In the genomic region with DNA sequence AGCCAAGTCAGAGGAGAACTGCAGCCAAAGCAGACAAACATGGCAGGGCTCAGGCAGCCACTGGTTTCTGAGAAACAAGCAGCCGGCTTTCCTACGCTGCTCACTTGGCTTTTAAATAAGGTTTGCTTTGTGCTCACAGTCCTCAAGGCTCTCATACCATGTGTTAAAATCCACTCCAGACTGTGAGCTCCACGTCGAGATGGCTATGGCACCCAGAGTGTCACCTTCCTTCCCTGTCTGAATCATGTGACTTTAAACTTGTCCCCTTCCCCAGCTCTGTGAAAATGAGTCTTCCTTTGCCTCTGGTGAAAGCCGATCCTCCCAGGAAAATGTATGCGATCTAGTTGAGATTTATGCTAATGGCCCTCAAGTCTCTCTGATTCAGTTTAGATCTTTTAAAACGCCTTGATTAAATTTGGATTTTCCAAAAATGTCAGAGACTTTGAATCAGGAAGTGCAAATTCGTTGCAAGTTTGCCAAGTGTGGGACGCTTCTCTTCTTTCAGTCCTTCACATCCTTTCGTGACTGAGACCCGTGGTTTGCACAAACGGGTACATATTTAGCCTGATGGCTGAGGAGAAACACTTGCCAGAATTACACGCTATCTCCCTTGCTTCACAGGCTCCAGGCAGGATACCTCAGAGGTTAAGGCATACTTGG, we compare ENCODE assay signal across 17 mouse cellular contexts. TPM values are rescaled to one million over a fixed set of nuclear protein-coding genes. Genes with fewer than 3 reads are reported as not detected.
DNase-seq lines count a peak whose midpoint lies in the region; ATAC-seq and TF ChIP-seq lines count a peak whose summit lies in the region.
"Had no signal": no experiment of that assay in that cellular context is flagged by ENCODE, and none has a peak within 500 bp of the region (broad histone marks: within the 10 kb centered on the region; RNA-seq: fewer than 3 reads in every experiment).

No protein-coding gene starts in this region.

- WGBS in forebrain, embryonic 16.5 days, result 37% methylated on average over 13 of the region's 13 CpGs
- 70% methylated on average over 13 of the region's 13 CpGs for WGBS in forebrain, embryonic 11.5 days
- 26% methylated on average over 13 of the region's 13 CpGs for WGBS in lung, embryonic 16.5 days
- 21% methylated on average over 13 of the region's 13 CpGs for WGBS in lung, postnatal 0 days
- WGBS in liver, embryonic 11.5 days, result 47% methylated on average over 13 of the region's 13 CpGs

- H3K4me3 ChIP-seq in forebrain, embryonic 16.5 days (replicated peaks; ENCODE audit: low read length), result no peak overlapping the region
- H3K4me3 ChIP-seq in forebrain, embryonic 11.5 days (ENCODE audit: low read depth, low read length), result no peak overlapping the region
- no peak overlapping the region for H3K4me3 ChIP-seq in lung, embryonic 16.5 days (ENCODE audit: low read length)
- H3K4me3 ChIP-seq in lung, postnatal 0 days (ENCODE audit: low read depth, low read length), result no peak overlapping the region
- H3K4me3 ChIP-seq in liver, embryonic 11.5 days (ENCODE audit: low read depth, low read length), result no peak overlapping the region
- H3K4me3 ChIP-seq: heart, embryonic 12.5 days; liver, embryonic 13.5 days; neural tube, embryonic 12.5 days had no signal

- TF ChIP-seq EP300 in lung, postnatal 0 days (IDR thresholded peaks at IDR 0.05), result no peak

- H3K27ac ChIP-seq in forebrain, embryonic 16.5 days (ENCODE audit: low read length), result peak overlapping the region; percentile 42
- H3K27ac ChIP-seq in forebrain, embryonic 11.5 days (ENCODE audit: low read depth, low read length), result no peak overlapping the region
- H3K27ac ChIP-seq in lung, embryonic 16.5 days (ENCODE audit: low read length), result no peak overlapping the region
- H3K27ac ChIP-seq in lung, postnatal 0 days (ENCODE audit: low read length), result no peak overlapping the region
- no peak overlapping the region for H3K27ac ChIP-seq in liver, embryonic 11.5 days (ENCODE audit: low read depth, low read length)
- H3K27ac ChIP-seq: liver, embryonic 13.5 days; neural tube, embryonic 12.5 days had no signal

- TF ChIP-seq CTCF in lung, postnatal 0 days (IDR thresholded peaks at IDR 0.05), result no peak

- peaks cover 17% of the 10 kb centered on the region for H3K4me1 ChIP-seq in forebrain, embryonic 16.5 days (replicated peaks; ENCODE audit: control insufficient read depth, insufficient read depth, low read length)
- no peaks in the 10 kb centered on the region for H3K4me1 ChIP-seq in forebrain, embryonic 11.5 days (replicated peaks; ENCODE audit: control insufficient read depth, insufficient read depth, low read length)
- H3K4me1 ChIP-seq in lung, embryonic 16.5 days (replicated peaks; ENCODE audit: control insufficient read depth, insufficient read depth, low read length), result peaks cover 13% of the 10 kb centered on the region
- H3K4me1 ChIP-seq in lung, postnatal 0 days (ENCODE audit: insufficient read depth, low read depth, low read length), result no peaks in the 10 kb centered on the region
- no peaks in the 10 kb centered on the region for H3K4me1 ChIP-seq in liver, embryonic 11.5 days (replicated peaks; ENCODE audit: control insufficient read depth, insufficient read depth, low read length)
- H3K4me1 ChIP-seq: liver, embryonic 13.5 days; neural tube, embryonic 12.5 days had no signal

- DNase-seq in forebrain, embryonic 11.5 days (ENCODE audit: low spot score), result no peak
- no peak for DNase-seq in lung, postnatal 0 days (ENCODE audit: low spot score)
- DNase-seq in left cerebral cortex, postnatal 25 days (ENCODE audit: low spot score in 2 of 2), result peak; percentile 63 to 94
- DNase-seq in liver, embryonic 11.5 days (ENCODE audit: low spot score), result no peak
- DNase-seq in kidney, postnatal 14 days, result no peak
- no peak for DNase-seq in adrenal gland, adult 2 months
- DNase-seq: adrenal gland, adult 8-10 months; cerebellum, adult 9-10 months; liver, embryonic 13.5 days; spleen, adult 18-20 months; thymus, adult 18-20 months had no signal

- peak; percentile 38; the same call in 1 of the 2 replicates for ATAC-seq in forebrain, embryonic 16.5 days
- ATAC-seq in forebrain, embryonic 11.5 days (replicated peaks; ENCODE audit: low FRiP score), result no peak
- ATAC-seq in lung, embryonic 16.5 days (ENCODE audit: low read depth), result peak; percentile 34; the same call in 1 of the 2 replicates
- ATAC-seq in lung, postnatal 0 days, result no peak
- no peak for ATAC-seq in liver, embryonic 11.5 days (replicated peaks; ENCODE audit: low FRiP score)

- no peaks in the 10 kb centered on the region for H3K27me3 ChIP-seq in forebrain, embryonic 16.5 days (replicated peaks; ENCODE audit: control insufficient read depth, insufficient read depth, low read length)
- H3K27me3 ChIP-seq in forebrain, embryonic 11.5 days (ENCODE audit: control insufficient read depth, insufficient read depth, low read length), result no peaks in the 10 kb centered on the region
- H3K27me3 ChIP-seq in lung, embryonic 16.5 days (ENCODE audit: control insufficient read depth, insufficient read depth, low read depth, low read length), result no peaks in the 10 kb centered on the region; the same call in 1 of the 2 replicates
- no peaks in the 10 kb centered on the region for H3K27me3 ChIP-seq in lung, postnatal 0 days (replicated peaks; ENCODE audit: insufficient read depth, low read length)
- peaks cover 7% of the 10 kb centered on the region; the same call in 1 of the 2 replicates for H3K27me3 ChIP-seq in liver, embryonic 11.5 days (replicated peaks; ENCODE audit: control insufficient read depth, insufficient read depth, low read length)
- H3K27me3 ChIP-seq: heart, embryonic 12.5 days; neural tube, embryonic 12.5 days had no signal

- no peak overlapping the region for H3K9ac ChIP-seq in forebrain, embryonic 16.5 days (replicated peaks; ENCODE audit: low read depth, low read length)
- no peak overlapping the region for H3K9ac ChIP-seq in forebrain, embryonic 11.5 days (ENCODE audit: low read length)
- 0 out of 2 replicates have a peak overlapping the region, but pooled peaks have one; percentile 14 for H3K9ac ChIP-seq in lung, embryonic 16.5 days (ENCODE audit: low read length)
- no peak overlapping the region for H3K9ac ChIP-seq in lung, postnatal 0 days (replicated peaks; ENCODE audit: low read depth)
- no peak overlapping the region for H3K9ac ChIP-seq in liver, embryonic 11.5 days (ENCODE audit: low read depth, low read length)
- H3K9ac ChIP-seq: heart, embryonic 12.5 days; liver, embryonic 13.5 days; neural tube, embryonic 12.5 days had no signal

- H3K4me2 ChIP-seq in forebrain, embryonic 16.5 days (ENCODE audit: low read length), result peak overlapping the region; percentile 13; the same call in 1 of the 2 replicates
- no peak overlapping the region for H3K4me2 ChIP-seq in forebrain, embryonic 11.5 days (ENCODE audit: low read depth, low read length, severe bottlenecking)
- H3K4me2 ChIP-seq in lung, embryonic 16.5 days (ENCODE audit: low read depth, low read length), result peak overlapping the region; percentile 13; the same call in 1 of the 2 replicates
- H3K4me2 ChIP-seq in lung, postnatal 0 days (replicated peaks; ENCODE audit: low read depth, low read length), result no peak overlapping the region
- H3K4me2 ChIP-seq in liver, embryonic 11.5 days, result no peak overlapping the region
- H3K4me2 ChIP-seq: heart, embryonic 12.5 days; liver, embryonic 13.5 days; neural tube, embryonic 12.5 days had no signal

- H3K36me3 ChIP-seq in forebrain, embryonic 16.5 days (ENCODE audit: control insufficient read depth, insufficient read depth), result no peaks in the 10 kb centered on the region
- no peaks in the 10 kb centered on the region for H3K36me3 ChIP-seq in forebrain, embryonic 11.5 days (ENCODE audit: control insufficient read depth, insufficient read depth, low read length)
- H3K36me3 ChIP-seq in lung, embryonic 16.5 days (ENCODE audit: control insufficient read depth, insufficient read depth, low read length), result no peaks in the 10 kb centered on the region
- H3K36me3 ChIP-seq in lung, postnatal 0 days (ENCODE audit: insufficient read depth, low read length), result no peaks in the 10 kb centered on the region
- H3K36me3 ChIP-seq in liver, embryonic 11.5 days (ENCODE audit: control insufficient read depth, insufficient read depth, low read length), result no peaks in the 10 kb centered on the region
- H3K36me3 ChIP-seq: heart, embryonic 12.5 days; liver, embryonic 13.5 days; neural tube, embryonic 12.5 days had no signal

- H3K9me3 ChIP-seq in forebrain, embryonic 16.5 days (ENCODE audit: control insufficient read depth, low read length), result no peaks in the 10 kb centered on the region
- H3K9me3 ChIP-seq in forebrain, embryonic 11.5 days (ENCODE audit: control insufficient read depth, low read length), result no peaks in the 10 kb centered on the region
- H3K9me3 ChIP-seq in lung, embryonic 16.5 days (ENCODE audit: control insufficient read depth, low read length), result no peaks in the 10 kb centered on the region
- no peaks in the 10 kb centered on the region for H3K9me3 ChIP-seq in lung, postnatal 0 days (ENCODE audit: low read length)
- H3K9me3 ChIP-seq in liver, embryonic 11.5 days (ENCODE audit: control insufficient read depth, low read length), result no peaks in the 10 kb centered on the region
- H3K9me3 ChIP-seq: heart, embryonic 12.5 days; liver, embryonic 13.5 days; neural tube, embryonic 12.5 days had no signal

- intact Hi-C loops in left cerebral cortex, postnatal 25 days (cut with DNase I), result loop anchor here (1.0 to 5.0 kb wide), 5 partner anchors 43 to 213 kb away; a partner anchor contains a TSS

RNA-seq across cellular contexts. Expression of a gene that starts 41.6 kb away (rescaled TPM):
- polyA plus RNA-seq in forebrain, embryonic 16.5 days (2015; fragmentation: Nextera tagmentation; extraction: Ambion mirVana), result not detected in 2 replicates
- not detected in 2 replicates for polyA plus RNA-seq in forebrain, embryonic 11.5 days (2014; fragmentation: Nextera tagmentation; extraction: Ambion mirVana)
- 0.34 TPM in 1 of 2 replicates, not detected in the other for polyA plus RNA-seq in lung, embryonic 16.5 days (2015; fragmentation: Nextera tagmentation; extraction: Ambion mirVana)
- polyA plus RNA-seq in lung, postnatal 0 days (2015; fragmentation: Nextera tagmentation; extraction: Ambion mirVana), result not detected in 2 replicates
- 1 to 10 TPM; 1.5 to 1.8 TPM for total RNA-seq in left cerebral cortex, postnatal 25 days (2021)
- not detected in 2 replicates for polyA plus RNA-seq in liver, embryonic 11.5 days (2014; fragmentation: Nextera tagmentation; extraction: Ambion mirVana)
- not detected for total RNA-seq in adrenal gland, adult 2 months (2021)
- polyA plus RNA-seq in adrenal gland, adult 2 months (2012; rRNA removed), result 0.10 and 0.11 TPM in 2 replicates
- total RNA-seq: megakaryocyte, adult 5-6 weeks had no signal
- polyA plus RNA-seq: C2C12; heart, embryonic 12.5 days; neural tube, embryonic 12.5 days had no signal

RNA-seq across cellular contexts. Expression of a gene that starts 42.2 kb away (rescaled TPM):
- 0.65 and 1.1 TPM in 2 replicates for polyA plus RNA-seq in forebrain, embryonic 16.5 days (2015; fragmentation: Nextera tagmentation; extraction: Ambion mirVana)
- 0.59 and 0.76 TPM in 2 replicates for polyA plus RNA-seq in forebrain, embryonic 11.5 days (2014; fragmentation: Nextera tagmentation; extraction: Ambion mirVana)
- polyA plus RNA-seq in lung, embryonic 16.5 days (2015; fragmentation: Nextera tagmentation; extraction: Ambion mirVana), result 0.36 and 0.50 TPM in 2 replicates
- polyA plus RNA-seq in lung, postnatal 0 days (2015; fragmentation: Nextera tagmentation; extraction: Ambion mirVana), result 0.20 and 0.29 TPM in 2 replicates
- 10 to 100 TPM; 22.2 to 26.2 TPM for total RNA-seq in left cerebral cortex, postnatal 25 days (2021)
- 0.25 and 0.77 TPM in 2 replicates for polyA plus RNA-seq in liver, embryonic 11.5 days (2014; fragmentation: Nextera tagmentation; extraction: Ambion mirVana)
- 1 to 10 TPM in 1 of 2 experiments, under 1 TPM in 1; 0.81 to 1.3 TPM for total RNA-seq in adrenal gland, adult 2 months (2021)
- polyA plus RNA-seq in adrenal gland, adult 2 months (2012; rRNA removed), result 0.51 and 0.61 TPM in 2 replicates

Comparison
In these comparisons a context has a peak if more than half of its experiments do, and no peak if none do; other contexts are left out.
1. ATAC-seq: peak in forebrain, embryonic 16.5 days (single experiment) and lung, embryonic 16.5 days (single experiment); none in forebrain, embryonic 11.5 days (single experiment), lung, postnatal 0 days (single experiment) and liver, embryonic 11.5 days (single experiment).
2. H3K4me2 ChIP-seq: peak in forebrain, embryonic 16.5 days (single experiment) and lung, embryonic 16.5 days (single experiment); none in forebrain, embryonic 11.5 days (single experiment), lung, postnatal 0 days (single experiment) and liver, embryonic 11.5 days (single experiment).
3. DNase-seq: peak in left cerebral cortex, postnatal 25 days (2 of 2); none in forebrain, embryonic 11.5 days (single experiment), lung, postnatal 0 days (single experiment), liver, embryonic 11.5 days (single experiment), kidney, postnatal 14 days (single experiment) and adrenal gland, adult 2 months (single experiment).